8 mouse cellular contexts compared by ENCODE assay signal in genomic region chr12:3780405-3780891, GRCm38 (mm10). TPM values are rescaled to one million over a fixed set of nuclear protein-coding genes. Genes with fewer than 3 reads are reported as not detected.
DNase-seq lines count a peak whose midpoint lies in the region; ATAC-seq and TF ChIP-seq lines count a peak whose summit lies in the region.

No protein-coding gene starts in this region.

- H3K36me3 ChIP-seq in forebrain, embryonic 13.5 days (ENCODE audit: poor library complexity, severe bottlenecking), result no peaks in the 10 kb centered on the region
- H3K36me3 ChIP-seq in lung, postnatal 0 days (ENCODE audit: insufficient read depth, low read length), result no peaks in the 10 kb centered on the region

- no peak overlapping the region for H3K27ac ChIP-seq in forebrain, embryonic 13.5 days
- H3K27ac ChIP-seq in layer of hippocampus, adult 2 months, result peak overlapping the region; percentile 92
- no peak overlapping the region for H3K27ac ChIP-seq in lung, postnatal 0 days (ENCODE audit: low read length)
- H3K27ac ChIP-seq in olfactory bulb, adult 2 months (ENCODE audit: insufficient read depth, low read depth, low read length), result peak overlapping the region; percentile 92

- intact Hi-C loops in heart, postnatal 36 days (cut with DNase I), result loop anchor here (2.0 kb wide), 1 partner anchor 16 kb away; no protein-coding TSS in a partner anchor

- 0 out of 2 replicates have a peak, but pooled peaks have one; percentile 7 for TF ChIP-seq CTCF in layer of hippocampus, adult 2 months (conservative IDR thresholded peaks at IDR 0.05)
- TF ChIP-seq CTCF in lung, postnatal 0 days (IDR thresholded peaks at IDR 0.05), result no peak
- TF ChIP-seq CTCF in olfactory bulb, adult 2 months (IDR thresholded peaks at IDR 0.05; ENCODE audit: insufficient read depth, low read depth, low read length), result no peak

- H3K4me3 ChIP-seq in forebrain, embryonic 13.5 days, result no peak overlapping the region
- H3K4me3 ChIP-seq in layer of hippocampus, adult 2 months, result no peak overlapping the region
- no peak overlapping the region for H3K4me3 ChIP-seq in lung, postnatal 0 days (ENCODE audit: low read depth, low read length)
- H3K4me3 ChIP-seq in olfactory bulb, adult 2 months (ENCODE audit: insufficient read depth, low read depth, low read length), result no peak overlapping the region

- H3K27me3 ChIP-seq in forebrain, embryonic 13.5 days, result no peaks in the 10 kb centered on the region
- H3K27me3 ChIP-seq in lung, postnatal 0 days (replicated peaks; ENCODE audit: insufficient read depth, low read length), result no peaks in the 10 kb centered on the region

- no peak for TF ChIP-seq EP300 in lung, postnatal 0 days (IDR thresholded peaks at IDR 0.05)

- peak; percentile 69 for DNase-seq in 3T3-L1 (ENCODE audit: low read depth, low spot score)
- DNase-seq in adipocyte (ENCODE audit: low spot score), result peak; percentile 80
- peak; percentile 57 to 61 for DNase-seq in heart, postnatal 36 days
- DNase-seq in layer of hippocampus, adult 2 months (ENCODE audit: low spot score in 2 of 2), result peak in 1 of 2 experiments; percentile 47
- DNase-seq in lung, postnatal 0 days (ENCODE audit: low spot score), result peak; percentile 50
- DNase-seq in thymus, postnatal 25 days, result peak; percentile 71

- H3K4me1 ChIP-seq in forebrain, embryonic 13.5 days, result peaks cover 36% of the 10 kb centered on the region
- H3K4me1 ChIP-seq in lung, postnatal 0 days (ENCODE audit: insufficient read depth, low read depth, low read length), result peaks cover 12% of the 10 kb centered on the region; the same call in 1 of the 2 replicates
- H3K4me1 ChIP-seq in olfactory bulb, adult 2 months (ENCODE audit: control insufficient read depth, insufficient read depth, low read length), result peaks cover 40% of the 10 kb centered on the region

- peak overlapping the region; percentile 43; the same call in 1 of the 2 replicates for H3K9ac ChIP-seq in forebrain, embryonic 13.5 days
- no peak overlapping the region for H3K9ac ChIP-seq in lung, postnatal 0 days (replicated peaks; ENCODE audit: low read depth)

- 19% methylated on average over 8 of the region's 8 CpGs for WGBS in forebrain, embryonic 13.5 days
- WGBS in lung, postnatal 0 days, result 17% methylated on average over 8 of the region's 8 CpGs
- 11% methylated on average over 8 of the region's 8 CpGs for WGBS in olfactory bulb, adult 2 months

- H3K9me3 ChIP-seq in forebrain, embryonic 13.5 days (replicated peaks), result no peaks in the 10 kb centered on the region
- no peaks in the 10 kb centered on the region for H3K9me3 ChIP-seq in lung, postnatal 0 days (ENCODE audit: low read length)

- H3K4me2 ChIP-seq in forebrain, embryonic 13.5 days, result no peak overlapping the region
- no peak overlapping the region for H3K4me2 ChIP-seq in lung, postnatal 0 days (replicated peaks; ENCODE audit: low read depth, low read length)

- no peak for TF ChIP-seq POLR2A in olfactory bulb, adult 2 months (IDR thresholded peaks at IDR 0.05; ENCODE audit: insufficient read depth, low read depth, low read length)

- peak; percentile 36; the same call in 1 of the 2 replicates for ATAC-seq in forebrain, embryonic 13.5 days
- peak; percentile 40 for ATAC-seq in lung, postnatal 0 days

RNA-seq across cellular contexts. Expression of gene Dnmt3a, which starts 25.4 kb away (rescaled TPM):
- 98.5 and 110 TPM in 2 replicates for polyA plus RNA-seq in forebrain, embryonic 13.5 days (2015; fragmentation: Nextera tagmentation; extraction: Ambion mirVana)
- total RNA-seq in heart, postnatal 36 days (2021), result 10 to 100 TPM; 71.7 to 75.8 TPM
- total RNA-seq in layer of hippocampus, adult 2 months (2021), result 10 to 100 TPM; 70.3 to 82.5 TPM
- 60.3 and 74.8 TPM in 2 replicates for polyA plus RNA-seq in lung, postnatal 0 days (2015; fragmentation: Nextera tagmentation; extraction: Ambion mirVana)
- polyA plus RNA-seq in olfactory bulb, adult 2 months (2012; ENCODE audit: insufficient read depth, insufficient read length, low replicate concordance, missing spikeins), result not detected in 2 replicates

Comparison
In these comparisons a context has a peak if more than half of its experiments do, and no peak if none do; other contexts are left out.
1. H3K27ac ChIP-seq: peak in layer of hippocampus, adult 2 months (single experiment) and olfactory bulb, adult 2 months (single experiment); none in forebrain, embryonic 13.5 days (single experiment) and lung, postnatal 0 days (single experiment).